Mouse (Mus musculus) heart, adult 2 months (tissue): ENCODE measurements at regions not wholly inside any gene's neighbourhood (a gene's known extent, or its start where the extent isn't known, plus 50 kb on each side); places are given as distances from the start of the nearest gene placed in this dataset.

Source experiments
- CTCF ChIP-seq: fragments of 200-600 bp; IDR thresholded peaks from 2 replicates; pipeline ENCODE4 v1.8.1; 2022; ENCODE audit warnings: antibody characterized with exemption, mild to moderate bottlenecking, moderate library complexity
- EP300 ChIP-seq: fragments of 200-500 bp; IDR thresholded peaks from 2 replicates; pipeline ENCODE4 v1.6.1; 2011; ENCODE audit warnings: low read depth, low read length, control low read depth; ENCODE audit not compliant: insufficient read depth
- POLR2A ChIP-seq: fragments of 200-500 bp; IDR thresholded peaks from 2 replicates; pipeline ENCODE4 v1.6.1; 2011; ENCODE audit warnings: mild to moderate bottlenecking, low read depth, low read length, control low read depth; ENCODE audit not compliant: insufficient read depth

GRCm38 (mm10) chr13:110913177-110913576 is 341.6 kb upstream of the Actbl2 start:
- TF ChIP-seq CTCF (no peak), POLR2A (no peak), EP300 (no peak)
